ENCODE assay signal across 7 mouse cellular contexts in genomic region chr9:106886828-106887702, GRCm38 (mm10). TPM values are rescaled to one million over a fixed set of nuclear protein-coding genes. Genes with fewer than 3 reads are reported as not detected.
DNase-seq lines count a peak whose midpoint lies in the region; ATAC-seq lines count a peak whose summit lies in the region.

TSS of gene Rbm15b (minus strand) at chr9:106887428.

- H3K9me3 ChIP-seq in embryonic facial prominence, embryonic 12.5 days = no peaks in the 10 kb centered on the region
- H3K9me3 ChIP-seq in limb, embryonic 11.5 days (ENCODE audit: control insufficient read depth, low read length) = no peaks in the 10 kb centered on the region
- no peaks in the 10 kb centered on the region for H3K9me3 ChIP-seq in midbrain, embryonic 14.5 days (ENCODE audit: control insufficient read depth, low read length)

- no peaks in the 10 kb centered on the region for H3K27me3 ChIP-seq in embryonic facial prominence, embryonic 12.5 days
- no peaks in the 10 kb centered on the region for H3K27me3 ChIP-seq in limb, embryonic 11.5 days (ENCODE audit: control insufficient read depth, insufficient read depth, low read length)
- no peaks in the 10 kb centered on the region for H3K27me3 ChIP-seq in midbrain, embryonic 14.5 days (ENCODE audit: control insufficient read depth, insufficient read depth, low read length)

- ATAC-seq in embryonic facial prominence, embryonic 12.5 days (ENCODE audit: insufficient number of reproducible peaks, insufficient read depth, low FRiP score, low TSS enrichment) = peak; percentile 41
- ATAC-seq in limb, embryonic 11.5 days (ENCODE audit: insufficient number of reproducible peaks, low FRiP score, low TSS enrichment, low read depth) = peak; percentile 75
- peak; percentile 85 for ATAC-seq in midbrain, embryonic 14.5 days (ENCODE audit: low FRiP score, low TSS enrichment)

- H3K4me3 ChIP-seq in embryonic facial prominence, embryonic 12.5 days = peak within 1 kb of the TSS; percentile 99
- peak within 1 kb of the TSS; percentile 97 for H3K4me3 ChIP-seq in limb, embryonic 11.5 days (ENCODE audit: low read depth, low read length)
- H3K4me3 ChIP-seq in midbrain, embryonic 14.5 days (replicated peaks; ENCODE audit: low read depth, low read length) = peak within 1 kb of the TSS; percentile 93

- peak within 1 kb of the TSS; percentile 95 for H3K4me2 ChIP-seq in embryonic facial prominence, embryonic 12.5 days (replicated peaks)
- peak within 1 kb of the TSS; percentile 98 for H3K4me2 ChIP-seq in limb, embryonic 11.5 days (ENCODE audit: low read depth, severe bottlenecking)
- peak within 1 kb of the TSS; percentile 99 for H3K4me2 ChIP-seq in midbrain, embryonic 14.5 days (ENCODE audit: low read length)

- DNase-seq in adrenal gland, postnatal 25 days = peak; percentile 98
- peak; percentile 100 for DNase-seq in heart, adult 11 months
- peak; percentile 98 for DNase-seq in kidney, adult 18-20 months
- peak; percentile 98 for DNase-seq in limb, embryonic 11.5 days (ENCODE audit: low spot score)
- DNase-seq in midbrain, embryonic 14.5 days = peak; percentile 100
- peak; percentile 97 to 98 for DNase-seq in spleen, adult 18-20 months

- peaks cover 61% of the 10 kb centered on the region for H3K36me3 ChIP-seq in embryonic facial prominence, embryonic 12.5 days
- H3K36me3 ChIP-seq in limb, embryonic 11.5 days (ENCODE audit: control insufficient read depth, insufficient read depth, low read length) = peaks cover 17% of the 10 kb centered on the region
- peaks cover 58% of the 10 kb centered on the region for H3K36me3 ChIP-seq in midbrain, embryonic 14.5 days (ENCODE audit: control insufficient read depth, insufficient read depth, low read length)

- peak within 1 kb of the TSS; percentile 92 for H3K27ac ChIP-seq in embryonic facial prominence, embryonic 12.5 days
- H3K27ac ChIP-seq in limb, embryonic 11.5 days (replicated peaks; ENCODE audit: low read depth, low read length) = peak within 1 kb of the TSS; percentile 83
- peak within 1 kb of the TSS; percentile 95 for H3K27ac ChIP-seq in midbrain, embryonic 14.5 days (replicated peaks; ENCODE audit: low read depth, low read length)

- peak within 1 kb of the TSS; percentile 98 for H3K9ac ChIP-seq in embryonic facial prominence, embryonic 12.5 days
- H3K9ac ChIP-seq in limb, embryonic 11.5 days (ENCODE audit: low read length) = peak within 1 kb of the TSS; percentile 99
- peak within 1 kb of the TSS; percentile 99 for H3K9ac ChIP-seq in midbrain, embryonic 14.5 days (replicated peaks; ENCODE audit: low read length)

- WGBS in embryonic facial prominence, embryonic 12.5 days = 3% methylated on average over 79 of the region's 101 CpGs
- WGBS in limb, embryonic 11.5 days = 3% methylated on average over 82 of the region's 101 CpGs
- 3% methylated on average over 100 of the region's 101 CpGs for WGBS in midbrain, embryonic 14.5 days

- peaks cover 53% of the 10 kb centered on the region for H3K4me1 ChIP-seq in embryonic facial prominence, embryonic 12.5 days
- peaks cover 37% of the 10 kb centered on the region for H3K4me1 ChIP-seq in limb, embryonic 11.5 days (ENCODE audit: control insufficient read depth, insufficient read depth, low read length)
- H3K4me1 ChIP-seq in midbrain, embryonic 14.5 days (ENCODE audit: control insufficient read depth, insufficient read depth, low read length) = peaks cover 51% of the 10 kb centered on the region

RNA-seq across cellular contexts. Expression of gene Rbm15b, which starts in this region (rescaled TPM):
- 23.2 and 28.0 TPM in 2 replicates for total RNA-seq in adrenal gland, postnatal 25 days (2021)
- 27.2 and 27.9 TPM in 2 replicates for polyA plus RNA-seq in embryonic facial prominence, embryonic 12.5 days (2016; fragmentation: Nextera tagmentation; extraction: Ambion mirVana)
- 23.1 and 26.6 TPM in 2 replicates for polyA plus RNA-seq in limb, embryonic 11.5 days (2014; fragmentation: Nextera tagmentation; extraction: Ambion mirVana)
- polyA plus RNA-seq in midbrain, embryonic 14.5 days (2014; fragmentation: Nextera tagmentation; extraction: Ambion mirVana) = 28.7 and 30.1 TPM in 2 replicates

Comparison
In these comparisons a context has a peak if more than half of its experiments do, and no peak if none do; other contexts are left out.
1. Peak in every context shown above with its lines: DNase-seq, ATAC-seq, H3K4me3 ChIP-seq and H3K27ac ChIP-seq.